Mouse (Mus musculus): ENCODE measurements around the gene Nbl1. TPM values are rescaled to one million over a fixed set of nuclear protein-coding genes. Genes with fewer than 3 reads are reported as not detected.

Gene Nbl1
- polyA plus RNA-seq, 1 experiment from 2014 or later = 32.0 TPM

GRCm38 (mm10) chr4:139037795-139038607, 54.8 kb downstream of the Nbl1 start:
- H3K27ac ChIP-seq = peak overlapping the region; percentile 42
- ATAC-seq = no peak
- H3K4me3 ChIP-seq (replicated peaks) = no peak overlapping the region
- no peaks in the 10 kb centered on the region for H3K36me3 ChIP-seq
- no peak overlapping the region for H3K4me2 ChIP-seq (replicated peaks)
- 40% methylated on average over 17 of the region's 17 CpGs for WGBS
- peaks cover 44% of the 10 kb centered on the region for H3K4me1 ChIP-seq (replicated peaks)
- no peak overlapping the region for H3K9ac ChIP-seq (replicated peaks)
- no peaks in the 10 kb centered on the region for H3K9me3 ChIP-seq
- no peaks in the 10 kb centered on the region for H3K27me3 ChIP-seq

- whole genome bisulfite sequencing = 88% methylated on average over 3 of the region's 3 CpGs
- H3K9ac ChIP-seq (replicated peaks) = no peak overlapping the region
Observed at GRCm38 (mm10) chr4:139035799-139036198, 57.0 kb downstream of the Nbl1 start.

GRCm38 (mm10) chr4:139034942-139035341, 57.9 kb downstream of the Nbl1 start:
- 92% methylated on average over 3 of the region's 3 CpGs for WGBS
- Histone ChIP-seq H3K9me3 (no peaks in the 10 kb centered on the region), H3K36me3 (no peaks in the 10 kb centered on the region), H3K4me2 (replicated peaks) (no peak overlapping the region), H3K27ac (no peak overlapping the region), H3K4me1 (replicated peaks) (peaks cover 38% of the 10 kb centered on the region), H3K27me3 (no peaks in the 10 kb centered on the region), H3K4me3 (replicated peaks) (no peak overlapping the region), H3K9ac (replicated peaks) (no peak overlapping the region)
- ATAC-seq = no peak

More at GRCm38 (mm10) chr4:139035799-139036198, 57.0 kb downstream of the Nbl1 start:
- Histone ChIP-seq H3K9me3 (no peaks in the 10 kb centered on the region), H3K4me3 (replicated peaks) (no peak overlapping the region), H3K4me1 (replicated peaks) (peaks cover 46% of the 10 kb centered on the region), H3K27ac (no peak overlapping the region), H3K4me2 (replicated peaks) (no peak overlapping the region), H3K27me3 (no peaks in the 10 kb centered on the region), H3K36me3 (no peaks in the 10 kb centered on the region)
- ATAC-seq = no peak

GRCm38 (mm10) chr4:139034540-139034939, 58.3 kb downstream of the Nbl1 start:
- Histone ChIP-seq H3K4me1 (replicated peaks) (peaks cover 36% of the 10 kb centered on the region), H3K9ac (replicated peaks) (no peak overlapping the region), H3K4me2 (replicated peaks) (no peak overlapping the region), H3K27me3 (no peaks in the 10 kb centered on the region), H3K36me3 (no peaks in the 10 kb centered on the region), H3K27ac (no peak overlapping the region), H3K4me3 (replicated peaks) (no peak overlapping the region), H3K9me3 (no peaks in the 10 kb centered on the region)
- WGBS = 62% methylated on average over 4 of the region's 4 CpGs
- no peak for ATAC-seq

DNA sequence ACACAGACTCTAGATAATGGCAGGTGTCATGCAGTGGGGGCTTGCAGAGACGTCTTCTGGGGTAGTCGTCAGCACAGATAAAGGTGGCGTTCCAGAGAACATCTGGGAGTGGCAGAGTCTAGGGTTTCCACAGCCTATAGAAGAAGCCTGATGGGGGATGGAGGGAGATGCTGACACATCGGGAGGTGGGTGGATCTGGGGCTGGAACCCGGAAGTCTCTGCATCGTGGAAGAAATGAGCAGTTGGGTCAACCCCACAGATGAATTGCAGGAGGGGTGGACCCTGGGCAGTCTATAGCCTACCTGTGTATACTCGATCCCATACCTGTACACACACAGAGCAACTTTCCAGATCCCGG, 58.8 kb downstream of the Nbl1 start:
- Histone ChIP-seq H3K4me3 (replicated peaks) (no peak overlapping the region), H3K9me3 (no peaks in the 10 kb centered on the region), H3K36me3 (no peaks in the 10 kb centered on the region), H3K4me2 (replicated peaks) (no peak overlapping the region), H3K27ac (no peak overlapping the region), H3K4me1 (replicated peaks) (peaks cover 34% of the 10 kb centered on the region), H3K9ac (replicated peaks) (no peak overlapping the region), H3K27me3 (no peaks in the 10 kb centered on the region)
- 84% methylated on average over 8 of the region's 8 CpGs for WGBS
- ATAC-seq = no peak

DNA sequence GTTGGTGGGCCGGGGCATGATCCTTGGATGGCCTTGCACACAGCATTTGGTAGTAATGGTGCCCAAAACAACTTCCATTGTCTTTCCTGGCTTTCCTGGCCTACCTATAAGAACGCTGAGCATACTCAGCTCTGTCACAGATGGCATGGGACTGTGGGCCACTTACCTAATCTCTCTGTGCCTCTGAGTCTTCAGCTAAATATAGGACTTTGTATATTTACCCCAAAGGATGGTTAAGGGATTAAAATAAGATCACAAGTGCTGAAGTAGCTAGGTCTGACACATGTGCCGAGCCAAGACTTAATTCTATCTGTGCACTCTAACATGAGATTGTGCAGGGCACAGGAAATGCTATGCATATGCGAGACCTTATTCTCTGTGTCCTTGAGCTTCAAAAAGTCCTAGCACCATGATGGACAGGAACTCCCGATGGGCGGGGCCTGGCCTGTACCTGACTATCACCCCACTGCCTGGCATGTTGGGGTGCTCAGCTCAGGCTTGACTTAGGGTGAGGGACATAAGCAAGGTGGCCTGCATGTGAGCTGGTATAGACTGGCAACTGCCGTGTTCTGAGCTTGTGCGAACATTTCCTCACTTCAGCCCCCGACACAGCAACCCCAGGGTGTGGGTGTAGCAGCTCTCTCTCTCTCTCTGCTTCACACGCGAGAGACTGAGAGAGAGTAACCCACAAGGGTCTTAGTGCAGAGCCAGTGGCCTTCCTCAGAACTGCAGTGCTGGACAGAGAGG, 59.4 kb downstream of the Nbl1 start:
- Histone ChIP-seq H3K4me1 (replicated peaks) (peaks cover 28% of the 10 kb centered on the region), H3K27ac (no peak overlapping the region), H3K4me2 (replicated peaks) (no peak overlapping the region), H3K9me3 (no peaks in the 10 kb centered on the region), H3K9ac (replicated peaks) (no peak overlapping the region), H3K4me3 (replicated peaks) (no peak overlapping the region), H3K27me3 (no peaks in the 10 kb centered on the region), H3K36me3 (no peaks in the 10 kb centered on the region)
- WGBS = 85% methylated on average over 11 of the region's 11 CpGs
- no peak for ATAC-seq

- Histone ChIP-seq H3K27ac (no peak overlapping the region), H3K27me3 (no peaks in the 10 kb centered on the region), H3K9me3 (no peaks in the 10 kb centered on the region), H3K4me1 (replicated peaks) (peaks cover 19% of the 10 kb centered on the region), H3K9ac (replicated peaks) (no peak overlapping the region), H3K4me3 (replicated peaks) (no peak overlapping the region), H3K36me3 (no peaks in the 10 kb centered on the region), H3K4me2 (replicated peaks) (no peak overlapping the region)
- no peak for ATAC-seq
- 75% methylated on average over 12 of the region's 12 CpGs for WGBS
Observed at GRCm38 (mm10) chr4:139032521-139032920, 60.3 kb downstream of the Nbl1 start.

Other genes with a start within 250 kb of the Nbl1 start
- gene Pla2g5, start 229.5 kb downstream of the Nbl1 start, polyA plus RNA-seq (2015; fragmentation: Nextera tagmentation; extraction: Ambion mirVana) = 0.27 and 0.59 TPM in 2 replicates
- gene Gm13030, start 219.0 kb downstream of the Nbl1 start, polyA plus RNA-seq (2015; fragmentation: Nextera tagmentation; extraction: Ambion mirVana) = not detected in 2 replicates
- gene Pla2g2e, start 215.1 kb downstream of the Nbl1 start, polyA plus RNA-seq (2015; fragmentation: Nextera tagmentation; extraction: Ambion mirVana) = not detected in 2 replicates
- gene Otud3, start 179.0 kb downstream of the Nbl1 start, polyA plus RNA-seq (2015; fragmentation: Nextera tagmentation; extraction: Ambion mirVana) = 2.4 and 2.5 TPM in 2 replicates
- gene Rnf186, start 125.9 kb downstream of the Nbl1 start, polyA plus RNA-seq (2015; fragmentation: Nextera tagmentation; extraction: Ambion mirVana) = 0.15 and 0.20 TPM in 2 replicates
- 0.36 and 0.50 TPM in 2 replicates for gene Tmco4, start 120.1 kb downstream of the Nbl1 start, polyA plus RNA-seq (2015; fragmentation: Nextera tagmentation; extraction: Ambion mirVana)
- 0.11 and 0.14 TPM in 2 replicates for gene Htr6, start 17.4 kb downstream of the Nbl1 start, polyA plus RNA-seq (2015; fragmentation: Nextera tagmentation; extraction: Ambion mirVana)
- gene Minos1, start 38.1 kb upstream of the Nbl1 start, polyA plus RNA-seq (2015; fragmentation: Nextera tagmentation; extraction: Ambion mirVana) = 414 and 419 TPM in 2 replicates
- gene Capzb, start 99.9 kb upstream of the Nbl1 start, polyA plus RNA-seq (2015; fragmentation: Nextera tagmentation; extraction: Ambion mirVana) = 321 and 324 TPM in 2 replicates
- gene Pqlc2, start 217.7 kb upstream of the Nbl1 start, polyA plus RNA-seq (2015; fragmentation: Nextera tagmentation; extraction: Ambion mirVana) = 15.1 and 15.2 TPM in 2 replicates
- gene Akr7a5, start 217.8 kb upstream of the Nbl1 start, polyA plus RNA-seq (2015; fragmentation: Nextera tagmentation; extraction: Ambion mirVana) = 65.0 and 66.5 TPM in 2 replicates